Mouse (Mus musculus) gonadal fat pad, adult 2 months (tissue): ENCODE results near the gene Tnfrsf18. TPM values are rescaled to one million over a fixed set of nuclear protein-coding genes. Genes with fewer than 3 reads are reported as not detected.

Source experiments
- DNase-seq: peaks from one replicate; pipeline ENCODE4 v3.0.0-alpha.2; 2012; ENCODE audit warnings: low read depth
- polyA plus RNA-seq: library from polyadenylated mRNA; depleted of rRNA; stranded (reverse); fragments of >200 nt; gene quantifications from 2 replicates; pipeline ENCODE4 v1.2.3, GENCODE M21; 2012; rRNA removed

Tnfrsf18 gene
- polyA plus RNA-seq = 3.5 and 3.6 TPM in 2 replicates

GRCm38 (mm10) chr4:156026013-156026412 lies at the start of gene Tnfrsf18:
Gene Tnfrsf18 (plus strand): TSS chr4:156026164.
- DNase-seq = no peak

DNA sequence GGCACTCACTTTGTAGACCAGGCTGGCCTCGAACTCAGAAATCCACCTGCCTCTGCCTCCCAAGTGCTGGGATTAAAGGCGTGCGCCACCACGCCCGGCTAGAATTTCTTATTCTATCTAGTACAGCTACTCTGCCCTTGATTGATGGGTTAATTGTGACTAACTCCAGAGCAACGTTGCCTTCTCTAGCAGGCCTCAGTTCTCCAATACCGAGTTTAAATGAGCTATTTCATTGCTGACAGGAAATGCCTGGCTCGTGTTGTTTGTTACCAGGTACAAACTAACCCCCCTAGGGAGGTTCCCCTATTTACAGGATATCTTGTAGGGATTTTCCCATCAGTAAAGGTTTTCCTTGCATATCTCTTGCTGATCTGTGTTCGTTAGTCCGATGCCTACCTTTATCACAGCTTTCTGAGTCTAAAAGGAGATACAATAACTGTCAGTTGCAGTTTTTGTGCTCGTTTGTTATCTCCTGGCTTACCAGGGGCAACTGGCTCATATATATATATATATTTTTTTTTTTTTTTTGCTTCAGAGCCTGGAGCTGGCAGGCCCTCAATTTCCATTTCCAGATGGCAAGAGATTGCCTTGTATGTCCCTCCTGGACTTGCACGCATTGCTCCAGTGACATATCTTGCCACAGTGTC lies 44.4 kb upstream of the Tnfrsf18 start:
- no peak for DNase-seq

- DNase-seq = no peak
Measured at GRCm38 (mm10) chr4:155983788-155984187, 42.2 kb upstream of the Tnfrsf18 start.

DNA sequence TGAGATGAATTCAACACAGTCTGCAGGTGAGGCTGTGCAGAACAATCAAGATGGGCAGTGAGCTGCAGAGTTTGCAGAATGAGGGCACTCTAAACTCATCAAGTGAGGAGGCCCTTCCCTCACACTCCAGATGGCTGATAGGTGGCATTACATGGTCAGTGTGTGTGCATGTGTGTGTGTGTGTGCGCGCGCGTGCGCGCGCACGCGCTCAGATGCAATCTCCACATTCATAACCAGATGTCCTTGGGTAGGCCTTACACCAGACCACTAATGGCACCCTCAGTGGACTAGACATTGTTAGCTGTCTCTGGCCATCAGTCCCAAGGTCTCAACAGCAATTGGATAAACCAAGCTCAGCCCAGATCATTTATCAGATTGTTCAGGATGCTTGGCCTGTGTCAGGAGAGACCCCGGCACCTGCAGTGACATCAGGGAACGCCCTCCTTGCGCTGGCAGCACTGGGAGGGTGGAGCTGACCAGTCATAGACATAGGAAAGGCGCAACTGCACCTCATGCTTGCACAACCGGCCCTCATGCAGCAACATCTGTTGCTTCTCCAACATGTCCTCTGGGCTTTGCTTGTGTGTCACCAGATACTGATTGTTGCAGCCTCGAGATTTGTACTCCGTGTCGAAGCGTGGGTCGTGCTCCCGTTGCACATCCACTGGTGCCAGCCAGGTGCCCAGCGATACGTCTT lies 34.6 kb upstream of the Tnfrsf18 start:
- no peak for DNase-seq

DNA sequence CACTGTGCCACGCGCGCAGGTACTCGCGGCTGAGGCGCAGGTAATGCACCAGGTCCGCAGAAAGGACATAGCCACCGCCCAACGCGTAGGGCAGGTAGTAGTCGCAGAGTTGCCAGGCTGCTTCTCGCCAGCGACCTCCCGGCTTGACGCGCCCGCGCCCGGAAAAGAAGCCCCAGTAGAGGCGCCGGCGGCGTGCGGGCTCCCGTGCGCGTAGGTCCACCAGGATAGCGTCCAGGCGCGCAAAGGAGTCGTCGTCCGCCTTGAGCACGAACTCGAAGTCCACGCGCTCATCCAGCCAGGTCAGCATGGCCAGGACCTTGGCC lies 34.1 kb upstream of the Tnfrsf18 start:
- DNase-seq = no peak

DNA sequence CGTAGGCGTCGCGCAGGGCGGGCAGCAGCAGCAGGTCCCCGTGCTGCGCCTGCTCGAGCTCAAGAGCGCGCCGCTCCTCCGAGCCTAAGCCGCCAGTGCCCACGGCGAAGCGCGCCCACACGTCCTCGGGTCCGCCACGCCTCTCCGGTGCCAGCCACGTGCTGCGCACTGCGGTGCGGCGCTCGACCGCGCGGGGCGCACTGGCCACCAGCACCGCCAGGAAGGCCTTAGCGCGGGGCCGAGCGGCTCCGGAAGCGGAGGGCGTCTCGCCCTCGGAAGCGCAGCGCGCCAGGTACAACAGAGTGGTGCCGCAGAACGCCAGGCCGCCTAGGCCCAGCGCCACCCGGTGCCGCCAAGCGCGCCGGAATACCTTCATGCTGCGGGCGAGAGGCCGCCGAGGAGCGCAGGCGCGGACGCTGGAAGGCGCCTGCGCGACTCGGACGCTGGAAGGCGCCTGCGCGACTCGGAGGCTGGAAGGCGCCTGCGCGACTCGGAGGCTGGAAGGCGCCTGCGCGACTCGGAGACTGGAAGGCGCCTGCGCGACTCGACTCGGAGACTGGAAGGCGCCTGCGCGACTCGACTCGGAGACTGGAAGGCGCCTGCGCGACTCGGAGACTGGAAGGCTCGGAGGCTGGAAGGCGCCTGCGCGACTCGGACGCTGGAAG lies 33.6 kb upstream of the Tnfrsf18 start, which contains the start of the genes B3galt6 and Sdf4:
Gene B3galt6, minus strand, starts transcription at position 409 of the 665 bp plus-strand sequence.
Gene Sdf4, plus strand, starts transcription at position 632 of the 665 bp plus-strand sequence.
- DNase-seq = no peak

DNA sequence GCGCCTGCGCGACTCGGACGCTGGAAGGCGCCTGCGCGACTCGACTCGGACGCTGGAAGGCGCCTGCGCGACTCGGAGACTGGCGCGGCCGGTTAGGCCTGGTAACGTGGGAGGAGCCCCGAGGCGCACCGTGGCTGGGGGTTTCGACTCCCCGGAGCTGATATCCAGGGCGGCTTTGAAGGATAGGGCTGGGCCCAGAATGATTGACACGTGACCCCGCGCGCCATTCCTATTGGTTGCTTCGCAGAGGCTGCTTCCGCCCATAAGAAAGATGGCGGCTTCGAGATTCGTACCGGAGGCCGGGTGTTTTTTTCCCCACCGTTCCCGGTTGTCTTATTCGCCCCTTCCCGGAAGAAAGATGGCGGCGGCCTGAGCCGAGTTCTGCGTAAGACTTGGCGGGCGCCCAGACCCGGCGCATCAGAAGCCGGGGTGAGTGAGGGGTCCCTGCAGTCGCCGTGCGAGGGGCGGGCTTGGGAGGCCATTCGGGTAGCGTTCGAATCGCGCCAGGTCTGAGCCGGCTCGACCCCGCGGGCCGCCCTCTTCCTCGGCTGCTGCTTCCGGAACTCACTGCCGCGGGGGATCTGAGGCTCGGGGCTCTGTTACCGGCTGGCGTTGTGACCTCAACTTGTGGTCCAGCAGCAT lies 32.9 kb upstream of the Tnfrsf18 start:
- no peak for DNase-seq

GRCm38 (mm10) chr4:155993606-155994005 lies 32.4 kb upstream of the Tnfrsf18 start:
- no peak for DNase-seq

GRCm38 (mm10) chr4:156004109-156004508 lies 21.9 kb upstream of the Tnfrsf18 start:
- no peak for DNase-seq

DNA sequence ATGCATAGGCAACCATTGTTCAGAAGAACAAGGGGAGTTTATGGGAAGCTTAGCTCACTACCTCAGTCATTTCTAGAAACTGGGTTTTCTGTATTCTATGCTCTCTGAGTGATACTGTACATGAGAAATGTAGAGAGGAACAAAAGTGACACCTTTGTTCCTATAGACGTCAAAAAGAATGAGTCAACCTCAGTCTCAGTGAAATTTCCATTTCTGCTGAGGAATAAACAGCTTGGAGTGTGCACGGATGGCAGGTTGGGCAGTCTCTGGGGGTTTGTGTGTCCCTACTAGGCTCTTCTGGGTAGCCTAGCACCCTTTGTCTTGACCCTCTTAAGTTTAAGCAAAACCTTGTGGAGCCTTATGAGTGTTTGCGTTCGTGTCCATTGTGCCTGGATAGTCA lies 17.6 kb upstream of the Tnfrsf18 start:
- no peak for DNase-seq

DNA sequence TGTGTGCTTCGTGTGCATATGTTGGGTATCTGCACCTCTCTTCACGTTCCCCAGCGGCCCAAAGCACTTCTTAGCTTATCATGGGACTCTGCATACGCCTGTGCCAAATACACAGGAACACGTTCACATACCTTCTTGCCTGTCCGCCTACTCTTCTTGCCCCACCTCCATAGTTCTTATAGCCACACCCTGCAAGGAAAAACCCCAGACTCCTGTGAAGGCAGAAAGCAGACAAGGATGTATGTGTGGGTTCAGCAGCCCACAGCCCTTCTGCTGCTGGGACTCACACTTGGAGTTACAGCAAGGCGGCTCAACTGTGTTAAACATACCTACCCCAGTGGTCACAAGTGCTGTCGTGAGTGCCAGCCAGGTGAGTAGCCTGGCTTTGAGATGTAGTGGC lies 12.3 kb upstream of the Tnfrsf18 start, which contains the start of gene Tnfrsf4:
Gene Tnfrsf4, plus strand, starts transcription at position 207 of the 400 bp plus-strand sequence.
- DNase-seq = no peak

- no peak for DNase-seq
Measured at GRCm38 (mm10) chr4:156014436-156014835, 11.5 kb upstream of the Tnfrsf18 start.

DNA sequence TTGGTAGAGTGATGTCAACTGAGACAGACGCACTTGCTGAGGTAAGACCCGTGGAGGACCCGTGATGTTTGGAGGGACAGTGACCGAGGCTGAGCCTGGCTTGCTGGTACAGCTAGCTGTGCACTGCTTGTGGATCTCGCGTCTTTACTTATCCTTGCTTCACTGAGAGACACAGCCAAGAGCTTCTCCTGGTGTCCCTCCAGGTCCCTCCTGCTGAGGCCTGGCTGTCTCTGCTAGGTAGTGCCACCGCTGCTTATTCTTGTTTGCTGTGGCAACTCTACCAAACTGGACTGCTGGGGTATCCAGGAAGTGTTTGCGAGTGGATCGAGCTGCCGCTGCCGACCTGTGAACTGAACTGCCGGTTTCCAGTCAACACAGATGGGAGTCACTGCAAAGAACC lies 6.2 kb upstream of the Tnfrsf18 start:
- DNase-seq = no peak

GRCm38 (mm10) chr4:156021381-156021780 lies 4.6 kb upstream of the Tnfrsf18 start:
- DNase-seq = no peak

- no peak for DNase-seq
Measured at GRCm38 (mm10) chr4:156021942-156022419, 4.0 kb upstream of the Tnfrsf18 start.

GRCm38 (mm10) chr4:156023520-156023919 lies 2.4 kb upstream of the Tnfrsf18 start:
- no peak for DNase-seq

- DNase-seq = no peak
Measured at GRCm38 (mm10) chr4:156024184-156024583, 1.8 kb upstream of the Tnfrsf18 start.

DNA sequence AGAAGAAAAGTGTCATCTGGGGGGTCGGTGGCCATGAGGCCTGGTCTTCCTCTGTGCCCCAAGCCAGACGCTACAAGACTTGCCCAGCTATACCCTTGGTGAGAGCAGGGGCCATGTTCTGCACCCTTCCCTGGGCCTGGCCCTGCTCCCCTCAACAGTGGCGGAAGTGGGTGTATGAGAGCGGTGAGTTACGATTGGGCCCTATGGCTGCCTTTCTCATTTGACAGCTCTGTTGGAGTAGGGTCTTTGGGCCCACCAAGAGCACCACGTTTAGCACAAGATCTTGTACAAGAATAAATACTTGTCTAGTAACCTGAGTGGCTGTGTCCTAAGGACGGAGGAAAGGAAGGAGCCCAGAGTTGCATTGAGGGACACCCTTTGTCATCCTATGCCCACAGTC lies 2.6 kb downstream of the Tnfrsf18 start:
- no peak for DNase-seq

DNA sequence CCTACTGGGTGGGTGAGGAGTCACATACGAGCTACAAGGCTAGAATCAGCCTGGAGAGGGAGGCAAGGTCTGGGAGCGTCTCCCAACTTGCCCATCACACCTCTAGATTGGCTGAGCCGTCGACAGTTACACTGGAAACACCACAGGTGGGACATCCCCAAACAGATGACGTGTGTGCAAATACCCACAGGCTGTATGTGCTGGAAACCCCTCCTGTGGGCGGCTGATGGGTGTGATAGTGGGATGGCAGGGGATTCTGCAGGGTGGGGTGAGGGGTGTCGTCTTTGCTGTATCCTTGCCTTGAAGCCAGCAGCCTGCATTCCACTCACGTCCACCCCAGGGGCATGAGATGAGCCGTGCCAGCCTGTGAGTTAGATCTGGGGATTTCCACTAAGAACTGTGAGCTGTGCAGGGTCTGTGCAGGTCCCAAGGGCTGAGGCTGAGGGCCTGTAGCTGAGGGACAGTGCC lies 4.7 kb downstream of the Tnfrsf18 start:
- no peak for DNase-seq

DNA sequence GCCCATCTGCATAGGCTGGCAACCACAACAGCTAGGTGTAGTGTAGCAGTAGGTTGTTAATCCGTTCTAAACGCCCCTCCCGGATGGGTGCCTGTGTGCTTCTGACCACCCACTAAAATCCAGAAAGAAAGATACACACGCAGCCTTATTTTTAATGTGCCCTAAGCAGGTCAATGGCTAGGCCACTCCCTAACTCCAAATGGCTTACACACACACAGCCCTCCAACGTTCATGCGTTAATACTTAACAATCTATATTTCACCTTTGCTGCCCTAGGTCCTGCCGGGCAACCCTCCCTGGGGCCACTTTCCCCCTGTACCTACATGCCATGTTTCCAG lies 5.3 kb downstream of the Tnfrsf18 start:
- no peak for DNase-seq

- DNase-seq = peak; percentile 91
Measured at GRCm38 (mm10) chr4:156031593-156032391, 5.8 kb downstream of the Tnfrsf18 start.
